Mouse (Mus musculus): ENCODE results near the gene 9530003J23Rik. TPM values are rescaled to one million over a fixed set of nuclear protein-coding genes. Genes with fewer than 3 reads are reported as not detected.

9530003J23Rik gene
- not detected in 2 replicates for polyA plus RNA-seq (2012; rRNA removed)

GRCm38 (mm10) chr10:117238603-117239002 is at the start of gene 9530003J23Rik:
Gene 9530003J23Rik, minus strand, starts transcription at chr10:117238703.

DNA sequence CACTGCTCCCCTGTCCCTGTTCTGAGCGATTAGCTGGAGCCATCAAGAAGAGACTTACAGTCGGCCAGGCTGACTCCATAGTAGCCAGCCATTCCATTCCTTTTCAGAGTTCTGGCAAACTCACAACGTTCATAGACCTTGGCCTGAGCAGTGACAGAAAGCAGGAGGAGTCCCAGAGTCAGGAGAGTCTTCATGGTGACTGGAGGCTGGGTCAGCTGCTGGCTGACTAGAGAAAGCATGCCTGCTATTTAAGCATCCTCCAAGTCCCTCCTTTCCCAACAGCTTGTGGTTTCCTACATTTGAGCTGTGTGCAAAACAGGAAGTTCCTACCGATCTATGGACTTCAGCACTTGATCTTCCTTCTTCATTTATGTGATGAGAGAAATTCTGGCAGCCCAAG is 43.5 kb upstream of the 9530003J23Rik start, which contains the start of gene Lyz2:
Gene Lyz2, minus strand, starts transcription at position 273 of the 400 bp plus-strand sequence.

DNA sequence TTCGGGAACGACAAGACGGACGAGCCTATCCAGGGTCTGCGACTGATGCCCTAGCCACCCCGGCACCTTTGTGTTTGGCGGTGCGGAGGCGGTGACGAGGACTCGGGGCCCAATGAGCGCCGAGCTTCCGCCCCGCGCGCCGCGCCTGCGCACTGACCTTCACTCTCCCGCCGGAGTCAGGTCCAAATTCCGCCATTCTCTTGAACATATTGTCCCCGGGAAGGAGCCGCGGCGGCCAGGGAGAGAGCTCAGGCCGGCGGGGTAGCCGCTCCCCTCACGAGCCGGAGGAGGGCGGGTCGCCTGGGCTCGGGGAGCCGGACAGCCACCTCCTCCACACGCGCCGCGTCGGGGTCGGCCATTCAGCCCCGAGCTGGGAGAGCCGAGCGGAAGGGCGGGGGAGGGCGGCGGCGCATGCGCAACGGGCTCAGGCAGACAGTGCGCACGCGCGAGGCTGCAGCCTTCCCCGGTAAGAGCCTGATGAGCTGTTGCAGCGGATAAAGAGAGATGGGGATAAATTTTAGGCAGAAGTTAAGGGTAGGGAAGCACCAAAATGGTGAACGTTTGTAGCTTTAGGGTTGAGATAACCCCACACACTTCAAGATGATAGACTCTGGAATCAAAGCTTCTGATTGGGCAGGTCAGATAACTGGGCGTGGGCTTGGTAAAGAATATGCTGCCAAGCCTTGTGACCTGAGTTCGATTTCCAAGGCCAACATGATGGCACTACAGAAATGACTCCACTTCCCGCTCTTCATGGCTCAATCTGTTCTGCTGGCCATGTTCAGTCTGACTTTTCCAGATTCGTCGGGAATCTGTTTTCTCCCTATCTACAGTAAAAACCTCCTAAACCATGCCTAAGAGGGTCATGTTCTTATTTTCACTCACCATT is 14.2 kb downstream of the 9530003J23Rik start, which contains the start of gene Yeats4:
Gene Yeats4, minus strand, starts transcription at position 406 of the 889 bp plus-strand sequence.

Other genes starting within 250 kb of the 9530003J23Rik start
- not detected in 2 replicates for gene Lrrc10, start 193.4 kb downstream of the 9530003J23Rik start, polyA plus RNA-seq (2012; rRNA removed)
- 134 and 153 TPM in 2 replicates for gene Cct2, start 174.9 kb downstream of the 9530003J23Rik start, polyA plus RNA-seq (2012; rRNA removed)
- gene Frs2, start 90.2 kb downstream of the 9530003J23Rik start, polyA plus RNA-seq (2012; rRNA removed) = 9.0 and 9.6 TPM in 2 replicates
- gene Yeats4, start 14.2 kb downstream of the 9530003J23Rik start, polyA plus RNA-seq (2012; rRNA removed) = 40.6 and 41.2 TPM in 2 replicates
- gene Lyz2, start 43.6 kb upstream of the 9530003J23Rik start, polyA plus RNA-seq (2012; rRNA removed) = 73.4 and 103 TPM in 2 replicates
- gene Lyz1, start 54.2 kb upstream of the 9530003J23Rik start, polyA plus RNA-seq (2012; rRNA removed) = 0.03 TPM in 2 replicates
- 28.6 and 32.9 TPM in 2 replicates for gene Cpsf6, start 141.3 kb upstream of the 9530003J23Rik start, polyA plus RNA-seq (2012; rRNA removed)

Data from liver, embryonic 14 days (tissue).